Mouse (Mus musculus): ENCODE measurements at regions not wholly inside any gene's neighbourhood (a gene's known extent, or its start where the extent isn't known, plus 50 kb on each side); places are given as distances from the start of the nearest gene placed in this dataset.
"Not testable (repeated sequence)": the region's sequence is repeated elsewhere in the genome, so short reads cannot be mapped to it uniquely, and the experiment has no call there.

- DNase-seq (ENCODE audit: extremely low spot score in 1 of 2, low spot score in 1 of 2), result not testable (repeated sequence)
These were observed 619.5 kb downstream of the Dad1 start for GRCm38 (mm10) chr14:53634320-53634979.

DNA sequence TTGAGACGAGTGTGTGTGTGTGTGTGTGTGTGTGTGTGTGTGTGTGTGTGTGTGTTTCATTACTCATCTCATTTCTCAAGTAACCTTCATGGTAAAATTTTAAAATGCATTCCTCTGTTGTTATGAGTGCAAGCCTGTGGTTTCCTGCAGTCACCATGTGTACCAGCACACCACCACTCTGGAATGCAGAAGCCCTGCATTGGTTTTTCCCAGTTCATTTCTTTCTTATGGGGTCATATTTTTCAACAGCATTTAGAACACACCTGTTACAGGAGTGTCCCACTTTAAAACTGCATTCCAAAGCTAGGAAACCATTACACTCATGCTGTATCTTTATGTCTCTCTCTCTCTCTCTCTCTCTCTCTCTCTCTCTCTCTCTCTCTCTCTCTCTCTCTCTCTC, 620.2 kb downstream of the Dad1 start:
- DNase-seq (ENCODE audit: extremely low spot score in 1 of 2, low spot score in 1 of 2), result not testable (repeated sequence)

DNA sequence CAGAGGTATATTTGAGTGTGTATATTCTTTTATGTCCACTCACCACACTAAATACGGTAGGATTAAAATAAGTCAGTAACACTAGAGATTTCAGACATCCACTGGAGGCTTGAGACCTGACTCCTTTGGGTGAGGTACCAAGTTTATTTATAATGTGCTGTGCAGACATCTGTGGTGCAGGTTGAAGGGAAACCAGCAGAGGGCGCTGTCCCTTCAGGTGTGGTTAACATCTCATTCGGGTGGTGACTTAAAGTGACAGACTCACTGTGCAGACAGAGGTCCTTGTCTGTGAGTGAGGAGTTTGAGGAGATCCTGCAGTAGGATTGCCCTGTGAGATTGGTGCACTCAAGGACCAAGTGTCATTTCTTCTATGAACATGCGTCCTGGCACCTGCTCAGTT, 632.5 kb downstream of the Dad1 start:
- not testable (repeated sequence) for DNase-seq (ENCODE audit: extremely low spot score in 1 of 2, low spot score in 1 of 2)

- not testable (repeated sequence) for DNase-seq (ENCODE audit: extremely low spot score in 1 of 2, low spot score in 1 of 2)
These were observed 637.8 kb downstream of the Dad1 start for GRCm38 (mm10) chr14:53616061-53616460.

DNA sequence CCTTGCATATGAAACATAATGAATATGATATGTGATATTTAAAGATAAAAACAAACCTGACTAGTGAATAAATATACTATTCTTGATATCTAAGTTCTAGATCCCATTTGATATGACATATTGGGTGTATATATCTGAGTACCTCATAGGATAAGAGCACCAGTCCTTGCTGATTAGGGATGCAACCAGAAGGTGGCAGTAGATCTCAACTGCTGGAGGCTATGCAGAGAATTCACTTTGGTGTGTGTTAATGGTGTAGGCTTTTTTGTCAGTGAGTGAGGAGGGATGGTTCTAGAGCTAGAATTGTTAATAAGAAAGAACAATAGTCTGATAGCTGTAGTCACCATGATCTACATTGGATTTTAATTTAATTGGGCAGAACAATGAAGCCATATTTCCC, 639.6 kb downstream of the Dad1 start:
- DNase-seq (ENCODE audit: extremely low spot score in 1 of 2, low spot score in 1 of 2), result peak in 1 of 2 experiments; percentile 3

DNA sequence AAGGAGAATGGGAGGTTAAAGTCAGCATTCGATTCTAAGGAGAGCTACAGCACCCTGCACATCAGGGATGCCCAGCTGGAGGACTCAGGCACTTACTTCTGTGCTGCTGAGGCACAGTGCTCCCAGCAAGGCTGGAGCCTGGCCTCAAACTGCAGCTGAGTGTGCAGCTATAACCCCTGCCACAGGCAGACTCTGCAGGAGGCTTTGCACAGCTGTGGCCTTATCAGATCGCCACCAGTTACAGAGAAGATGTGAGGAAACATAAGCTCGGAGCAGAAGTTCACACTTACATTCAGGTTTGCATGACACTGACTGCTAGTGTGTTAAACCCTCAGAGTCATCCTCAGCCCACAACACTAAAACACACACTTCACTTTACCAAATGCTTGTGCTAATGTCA, 654.6 kb downstream of the Dad1 start:
- DNase-seq (ENCODE audit: extremely low spot score in 1 of 2, low spot score in 1 of 2), result not testable (repeated sequence)

GRCm38 (mm10) chr14:53597287-53597686, 656.6 kb downstream of the Dad1 start:
- DNase-seq (ENCODE audit: extremely low spot score in 1 of 2, low spot score in 1 of 2), result peak in 1 of 2 experiments; percentile 3

GRCm38 (mm10) chr14:53590601-53591000, 663.3 kb downstream of the Dad1 start:
- peak in 1 of 2 experiments; percentile 4 for DNase-seq (ENCODE audit: extremely low spot score in 1 of 2, low spot score in 1 of 2)

DNA sequence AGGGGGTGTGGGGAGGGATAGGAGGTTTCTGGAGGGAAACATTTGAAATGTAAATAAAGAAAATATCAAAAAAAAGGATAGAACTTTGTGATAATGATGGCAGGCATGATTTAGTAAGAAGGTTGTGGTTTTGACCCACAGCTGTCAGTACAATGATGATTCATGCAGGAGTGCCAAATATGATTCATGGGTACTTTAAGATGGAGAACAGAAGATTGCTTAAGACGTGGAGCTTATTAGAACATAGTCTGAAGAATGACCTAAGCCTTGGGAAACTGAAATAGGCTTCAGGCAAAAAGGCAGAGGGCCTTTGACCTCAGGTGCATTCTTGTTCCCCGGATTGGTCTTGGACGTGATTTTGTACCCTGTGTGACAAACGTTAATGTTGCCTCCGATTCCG, 671.4 kb downstream of the Dad1 start:
- not testable (repeated sequence) for DNase-seq (ENCODE audit: extremely low spot score in 1 of 2, low spot score in 1 of 2)

DNA sequence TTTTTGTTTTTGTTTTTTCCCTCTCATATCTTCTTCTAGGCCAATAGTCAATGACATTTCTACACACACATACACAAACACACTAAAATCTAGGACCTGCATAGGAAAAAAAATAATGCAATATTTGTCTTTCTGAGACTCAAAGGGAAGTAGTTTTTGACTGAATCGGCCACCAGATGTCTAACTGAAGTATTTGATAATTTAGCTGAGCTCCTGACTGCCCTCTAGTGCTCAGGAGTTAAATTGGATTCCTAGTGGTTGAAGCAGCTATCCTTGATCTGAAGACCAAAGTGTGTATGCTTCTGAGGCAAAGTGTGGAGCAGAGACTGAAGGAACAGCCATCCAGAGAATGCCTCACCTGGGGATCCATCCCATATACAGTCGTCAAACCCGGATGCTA, 672.2 kb downstream of the Dad1 start:
- DNase-seq (ENCODE audit: extremely low spot score in 1 of 2, low spot score in 1 of 2), result not testable (repeated sequence)

DNA sequence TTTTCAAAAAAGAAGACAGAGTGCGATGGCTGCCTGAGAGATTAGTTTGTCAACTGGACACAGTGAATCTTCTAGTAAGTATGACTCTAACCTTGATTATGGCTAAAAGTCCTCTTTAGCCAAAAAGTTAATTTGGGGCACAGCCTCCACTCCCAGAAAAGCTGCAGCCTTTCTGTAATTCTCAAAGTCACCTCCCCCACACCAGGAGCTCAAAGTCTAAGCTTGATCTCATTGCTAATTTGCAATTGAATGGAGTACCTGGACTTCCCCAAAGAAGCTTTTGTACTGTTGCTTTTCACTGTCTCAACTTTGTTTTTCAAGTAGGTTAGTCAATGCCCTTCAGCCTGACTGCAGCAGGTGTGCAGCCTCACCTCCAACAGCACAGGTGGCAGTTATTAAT, 677.0 kb downstream of the Dad1 start:
- DNase-seq (ENCODE audit: extremely low spot score in 1 of 2, low spot score in 1 of 2), result not testable (repeated sequence)

- not testable (repeated sequence) for DNase-seq (ENCODE audit: extremely low spot score in 1 of 2, low spot score in 1 of 2)
These were observed 681.2 kb downstream of the Dad1 start for GRCm38 (mm10) chr14:53572701-53573100.

- DNase-seq (ENCODE audit: extremely low spot score in 1 of 2, low spot score in 1 of 2), result no peak
These were observed 691.3 kb downstream of the Dad1 start for GRCm38 (mm10) chr14:53562606-53563005.

DNA sequence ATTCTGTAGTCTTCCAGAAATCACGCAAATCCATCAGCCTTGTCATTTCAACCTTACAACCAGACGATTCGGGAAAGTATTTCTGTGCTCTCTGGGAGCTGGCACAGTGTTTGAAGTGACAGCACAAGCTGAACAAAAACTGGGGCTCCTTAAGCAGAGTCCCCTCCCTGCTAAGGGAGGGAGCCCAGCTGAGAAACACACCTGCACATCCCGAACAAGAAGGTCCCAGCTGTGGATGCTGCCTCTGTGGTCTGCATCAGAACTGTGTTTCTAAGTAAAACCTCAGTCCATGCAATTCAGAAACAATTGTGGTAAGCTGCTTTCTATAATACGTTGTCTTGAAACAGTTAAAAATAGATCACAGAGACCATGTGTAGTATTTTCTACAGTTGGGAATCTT, 693.8 kb downstream of the Dad1 start:
- DNase-seq (ENCODE audit: extremely low spot score in 1 of 2, low spot score in 1 of 2), result not testable (repeated sequence)

DNA sequence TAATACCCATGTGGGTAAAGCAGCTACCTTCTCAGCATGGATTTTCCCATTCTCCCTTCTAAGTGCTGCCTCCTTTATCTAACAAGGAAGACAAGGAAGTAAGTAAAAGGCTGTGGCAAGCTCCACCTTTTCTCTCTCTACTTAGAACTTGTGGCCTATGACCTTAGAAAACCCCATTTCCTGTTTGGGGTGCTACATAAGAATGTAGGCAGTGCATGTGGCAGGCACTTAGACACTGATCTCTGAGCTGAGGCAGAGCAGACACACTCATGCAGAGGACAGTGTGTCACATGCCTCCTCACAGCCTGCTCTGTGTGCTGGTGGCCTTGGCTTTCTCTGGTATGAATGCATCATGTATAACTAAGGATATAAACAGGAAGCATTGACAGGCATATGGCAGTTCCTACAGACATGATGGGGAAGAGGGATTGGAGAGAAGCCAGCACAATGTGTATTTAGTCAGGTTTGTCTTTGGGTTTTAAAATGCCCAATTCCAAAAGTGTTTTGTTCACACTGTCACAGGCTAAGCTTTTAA, 694.5 kb downstream of the Dad1 start:
- not testable (repeated sequence) for DNase-seq (ENCODE audit: extremely low spot score in 1 of 2, low spot score in 1 of 2)

DNA sequence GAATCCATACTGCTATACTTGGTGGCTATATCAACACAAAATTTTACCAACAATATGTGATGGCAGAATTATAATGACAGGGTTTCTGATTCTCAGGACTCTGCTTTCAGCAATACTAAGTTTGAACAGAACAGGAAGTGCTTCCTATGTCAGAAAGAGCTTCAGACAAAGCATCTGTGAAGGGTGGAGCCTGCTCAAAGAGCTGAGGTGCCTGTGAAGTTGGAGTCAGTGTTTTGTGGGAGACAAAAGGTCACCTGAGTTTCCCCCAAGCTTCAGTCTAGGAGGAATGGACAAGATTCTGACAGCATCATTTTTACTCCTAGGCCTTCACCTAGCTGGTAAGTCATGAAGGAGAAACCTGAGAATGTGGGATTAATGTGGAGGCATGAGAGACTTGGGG, 700.1 kb downstream of the Dad1 start:
- no peak for DNase-seq (ENCODE audit: extremely low spot score in 1 of 2, low spot score in 1 of 2)

DNA sequence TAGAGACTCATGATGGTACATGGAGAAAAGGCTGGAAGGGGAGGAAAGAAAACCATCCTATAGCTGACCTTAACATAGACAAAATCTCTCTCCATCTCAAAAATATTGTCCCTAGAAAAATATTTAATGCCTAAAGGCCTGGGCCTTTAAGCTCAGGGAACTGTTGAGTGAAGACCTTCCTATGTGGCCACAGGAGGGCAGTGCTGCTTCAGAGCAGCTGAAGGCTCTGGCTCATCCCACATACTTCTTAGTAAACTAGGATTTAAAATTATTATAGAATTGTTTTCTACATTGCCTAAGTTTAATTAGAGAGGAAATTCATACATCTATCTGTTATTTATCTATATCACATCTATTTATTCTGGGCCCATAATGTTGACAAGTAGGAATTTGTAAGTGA, 706.5 kb downstream of the Dad1 start:
- DNase-seq (ENCODE audit: extremely low spot score in 1 of 2, low spot score in 1 of 2), result peak in 1 of 2 experiments; percentile 17

GRCm38 (mm10) chr14:53545351-53545750, 708.6 kb downstream of the Dad1 start:
- no peak for DNase-seq (ENCODE audit: extremely low spot score in 1 of 2, low spot score in 1 of 2)

GRCm38 (mm10) chr14:53541640-53542039, 712.3 kb downstream of the Dad1 start:
- peak in 1 of 2 experiments; percentile 37 for DNase-seq (ENCODE audit: extremely low spot score in 1 of 2, low spot score in 1 of 2)

- not testable (repeated sequence) for DNase-seq (ENCODE audit: extremely low spot score in 1 of 2, low spot score in 1 of 2)
These were observed 716.0 kb downstream of the Dad1 start for GRCm38 (mm10) chr14:53537895-53538294.

DNA sequence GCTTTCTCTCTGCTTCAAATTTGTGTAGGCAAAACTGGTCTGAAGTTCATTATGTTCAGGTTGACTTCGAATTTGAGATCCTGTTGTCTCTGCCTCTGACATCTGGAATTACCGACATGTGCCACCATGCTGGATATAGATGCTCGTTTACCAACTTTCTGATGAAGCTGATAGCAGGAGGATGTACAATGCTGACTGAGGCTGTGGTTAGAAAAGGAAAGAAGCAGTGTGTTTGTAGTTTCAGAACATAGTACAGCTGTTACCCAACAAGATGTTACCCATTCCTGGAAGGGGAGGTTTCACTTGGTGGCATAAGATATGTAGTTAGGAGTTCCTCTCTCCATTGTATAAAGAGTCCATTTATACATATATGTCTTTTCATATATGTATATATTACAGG, 730.5 kb downstream of the Dad1 start:
- DNase-seq (ENCODE audit: extremely low spot score in 1 of 2, low spot score in 1 of 2), result not testable (repeated sequence)

- not testable (repeated sequence) for DNase-seq (ENCODE audit: extremely low spot score in 1 of 2, low spot score in 1 of 2)
These were observed 735.0 kb downstream of the Dad1 start for GRCm38 (mm10) chr14:53518954-53519353.
